Mouse (Mus musculus) intestine, embryonic 14.5 days (tissue): ENCODE measurements at regions not wholly inside any gene's neighbourhood (a gene's known extent, or its start where the extent isn't known, plus 50 kb on each side); places are given as distances from the start of the nearest gene placed in this dataset.

Source experiments
- ATAC-seq: fragments of 200-750 bp; cut with Nextera tagmentation; replicated peaks from 2 replicates; pipeline ENCODE4 v1.8.0; 2017; ENCODE audit warnings: low read depth, moderate number of reproducible peaks, moderate TSS enrichment, moderate library complexity; ENCODE audit not compliant: low FRiP score, low TSS enrichment
- DNase-seq: peaks from one replicate; pipeline ENCODE4 v3.0.0-alpha.2; 2018; ENCODE audit warnings: low spot score
- H3K27ac ChIP-seq: fragments of 300-500 bp; sonication (generic); 2 replicates; pipeline ENCODE4 v1.5.1; 2014; ENCODE audit warnings: low read depth, mild to moderate bottlenecking, control low read depth
- H3K27me3 ChIP-seq: fragments of 300-500 bp; sonication (generic); replicated peaks from 2 replicates; pipeline ENCODE4 v1.6.1; 2014; ENCODE audit warnings: low read length, control low read depth; ENCODE audit not compliant: control insufficient read depth, insufficient read depth
- H3K36me3 ChIP-seq: fragments of 300-500 bp; sonication (generic); 2 replicates; pipeline ENCODE4 v1.6.1; 2014; ENCODE audit warnings: low read length, control low read depth; ENCODE audit not compliant: control insufficient read depth, insufficient read depth
- H3K4me1 ChIP-seq: fragments of 300-500 bp; sonication (generic); replicated peaks from 2 replicates; pipeline ENCODE4 v1.6.1; 2014; ENCODE audit warnings: low read length, control low read depth, mixed read lengths; ENCODE audit not compliant: control insufficient read depth, insufficient read depth
- H3K4me2 ChIP-seq: fragments of 300-500 bp; sonication (generic); 2 replicates; pipeline ENCODE4 v1.6.1; 2014; ENCODE audit warnings: low read length
- H3K4me3 ChIP-seq: fragments of 300-500 bp; sonication (generic); 2 replicates; pipeline ENCODE4 v1.5.1; 2014; ENCODE audit warnings: low read depth, low read length, control low read depth, mixed read lengths
- H3K9ac ChIP-seq: fragments of 300-500 bp; sonication (generic); 2 replicates; pipeline ENCODE4 v1.6.1; 2014; ENCODE audit warnings: mild to moderate bottlenecking, low read length
- H3K9me3 ChIP-seq: fragments of 300-500 bp; sonication (generic); 2 replicates; pipeline ENCODE4 v1.6.1; 2016; ENCODE audit warnings: low read length, control low read depth; ENCODE audit not compliant: control insufficient read depth
- WGBS: fragments of 180-500 bp; shearing (Covaris S2); extraction: QIAGEN DNeasy Blood & Tissue Kit; methylation state at CpG from one replicate; pipeline ENCODE4 v1.1.7; 2014; 5-methylcytosine and 5-hydroxymethylcytosine counted together

DNA sequence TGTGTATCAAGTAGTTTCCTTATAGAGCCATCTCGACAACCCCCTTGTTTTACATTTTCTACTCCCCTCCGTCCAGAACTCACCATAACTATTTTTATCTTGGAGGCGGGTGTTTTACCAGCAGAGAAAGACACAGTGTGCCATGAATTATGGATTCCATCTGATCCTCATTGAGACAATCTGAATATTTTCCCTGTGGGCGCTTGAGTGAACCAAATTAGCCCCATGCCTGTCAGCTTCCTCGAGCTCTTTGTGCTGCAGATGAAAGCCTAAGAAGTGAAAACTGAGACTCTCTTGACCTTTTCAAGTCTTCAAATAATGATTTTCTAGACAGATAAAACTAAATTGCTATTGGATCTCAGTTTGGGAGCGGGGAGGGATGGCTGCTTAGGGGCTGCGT lies 134.0 kb upstream of the Ddx18 start:
- DNase-seq (no peak), ATAC-seq (no peak)
- no peak overlapping the region for H3K27ac ChIP-seq
- WGBS: 73% methylated on average over 7 of the region's 7 CpGs
- no peaks in the 10 kb centered on the region for H3K36me3 ChIP-seq
- no peaks in the 10 kb centered on the region for H3K4me1 ChIP-seq
- H3K4me3 ChIP-seq: no peak overlapping the region
- no peak overlapping the region for H3K9ac ChIP-seq
- H3K27me3 ChIP-seq: no peaks in the 10 kb centered on the region
- H3K4me2 ChIP-seq: no peak overlapping the region
- H3K9me3 ChIP-seq: no peaks in the 10 kb centered on the region

DNA sequence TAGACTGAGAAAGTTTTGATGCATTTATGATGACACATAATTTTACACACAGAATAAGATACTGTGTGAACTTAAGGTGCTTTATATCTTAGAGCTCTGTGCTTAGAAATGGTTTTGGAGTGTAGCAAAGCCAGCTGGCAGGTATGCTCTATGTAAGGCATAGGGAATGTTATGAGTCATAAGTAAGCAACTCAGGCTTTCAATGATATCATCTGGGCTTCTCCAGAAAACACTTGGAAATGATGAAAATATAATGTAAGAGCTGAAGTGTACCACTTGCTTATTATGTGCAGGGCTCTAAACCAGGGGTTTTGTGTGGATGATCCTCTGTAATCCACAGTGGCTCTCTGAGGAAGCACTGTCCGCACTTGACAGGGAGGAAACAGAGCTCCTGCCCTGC lies 86.1 kb upstream of the Ddx18 start:
- no peak for ATAC-seq
- no peaks in the 10 kb centered on the region for H3K9me3 ChIP-seq
- DNase-seq: no peak
- 88% methylated on average over 1 of the region's 1 CpGs for WGBS
- H3K27ac ChIP-seq: no peak overlapping the region
- no peaks in the 10 kb centered on the region for H3K36me3 ChIP-seq
- no peaks in the 10 kb centered on the region for H3K27me3 ChIP-seq
- no peaks in the 10 kb centered on the region for H3K4me1 ChIP-seq
- no peak overlapping the region for H3K9ac ChIP-seq
- H3K4me3 ChIP-seq: no peak overlapping the region
- H3K4me2 ChIP-seq: no peak overlapping the region

DNA sequence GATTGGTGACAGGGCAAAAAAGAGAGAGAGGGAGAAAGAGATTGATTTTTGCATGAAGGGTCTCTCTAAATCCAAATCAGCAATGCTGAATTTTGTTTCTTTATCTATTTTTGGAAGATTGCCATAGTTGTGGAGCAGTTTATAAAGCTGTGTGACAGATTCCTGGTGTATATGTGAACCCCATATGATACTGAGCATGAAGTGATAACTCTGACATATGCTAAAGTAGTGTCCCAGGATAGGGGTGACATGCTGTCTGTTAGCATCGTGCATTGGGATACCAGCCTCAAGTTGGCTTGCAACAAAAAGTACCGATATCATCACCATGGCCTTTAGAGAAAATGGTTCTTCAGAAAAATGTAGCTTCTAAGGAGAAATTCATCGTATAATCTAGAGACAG lies 82.3 kb upstream of the Ddx18 start:
- no peak overlapping the region for H3K4me2 ChIP-seq
- no peak for ATAC-seq
- no peaks in the 10 kb centered on the region for H3K4me1 ChIP-seq
- H3K4me3 ChIP-seq: no peak overlapping the region
- no peak overlapping the region for H3K9ac ChIP-seq
- H3K27ac ChIP-seq: no peak overlapping the region
- no peak for DNase-seq
- no peaks in the 10 kb centered on the region for H3K27me3 ChIP-seq
- no peaks in the 10 kb centered on the region for H3K9me3 ChIP-seq
- no peaks in the 10 kb centered on the region for H3K36me3 ChIP-seq
- 90% methylated on average over 3 of the region's 3 CpGs for WGBS

DNA sequence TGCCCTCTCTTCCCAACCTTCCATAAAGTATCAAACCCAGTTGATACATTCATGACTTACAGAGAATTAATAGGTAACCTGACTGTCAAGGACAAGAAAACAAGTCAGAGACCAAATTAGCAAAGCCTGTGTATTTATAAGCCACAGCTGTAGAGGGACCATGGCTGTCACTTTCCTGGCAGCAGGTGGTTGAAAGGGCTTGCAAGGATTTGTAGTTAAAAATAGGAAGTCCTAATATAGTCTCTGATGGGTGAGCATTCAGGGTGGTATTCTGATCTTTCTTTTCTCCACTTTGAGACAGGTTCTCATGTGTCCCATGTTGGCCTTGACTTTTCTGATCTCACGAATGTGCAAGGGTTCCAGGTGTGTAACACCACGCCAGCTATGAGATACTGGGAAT lies 63.7 kb upstream of the Ddx18 start:
- no peak overlapping the region for H3K4me2 ChIP-seq
- ATAC-seq: no peak

DNA sequence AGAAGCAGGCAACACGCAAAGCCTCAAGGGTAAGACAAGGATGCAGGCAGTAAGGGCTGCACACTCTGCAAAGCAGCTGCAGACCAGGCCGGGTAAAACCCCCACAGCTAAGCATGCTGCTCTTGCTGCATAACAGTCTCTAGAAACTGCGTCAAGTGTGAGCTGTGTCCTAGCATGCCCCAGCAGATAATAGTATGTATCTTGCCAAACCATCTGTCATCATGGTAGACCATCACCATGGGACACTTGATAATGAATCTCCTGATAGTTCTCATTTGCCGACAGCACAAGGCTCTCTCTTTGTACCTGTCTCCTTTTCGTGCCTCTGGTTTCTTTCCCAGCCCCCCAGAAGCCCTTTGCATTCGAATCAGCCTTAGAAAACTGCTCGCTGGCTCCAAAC lies 52.5 kb upstream of the Ddx18 start:
- 73% methylated on average over 7 of the region's 7 CpGs for WGBS
- Histone ChIP-seq H3K4me1 (no peaks in the 10 kb centered on the region), H3K4me2 (no peak overlapping the region), H3K4me3 (no peak overlapping the region), H3K27me3 (no peaks in the 10 kb centered on the region), H3K9me3 (no peaks in the 10 kb centered on the region), H3K27ac (no peak overlapping the region), H3K36me3 (no peaks in the 10 kb centered on the region), H3K9ac (no peak overlapping the region)
- ATAC-seq: no peak
- no peak for DNase-seq

More for the DNA sequence above, 63.7 kb upstream of the Ddx18 start:
- H3K27ac ChIP-seq: no peak overlapping the region
- no peak overlapping the region for H3K9ac ChIP-seq
- H3K36me3 ChIP-seq: no peaks in the 10 kb centered on the region
- H3K4me1 ChIP-seq: no peaks in the 10 kb centered on the region
- no peaks in the 10 kb centered on the region for H3K27me3 ChIP-seq
- WGBS: 87% methylated on average over 2 of the region's 2 CpGs
- no peak overlapping the region for H3K4me3 ChIP-seq
- H3K9me3 ChIP-seq: no peaks in the 10 kb centered on the region
- no peak for DNase-seq

DNA sequence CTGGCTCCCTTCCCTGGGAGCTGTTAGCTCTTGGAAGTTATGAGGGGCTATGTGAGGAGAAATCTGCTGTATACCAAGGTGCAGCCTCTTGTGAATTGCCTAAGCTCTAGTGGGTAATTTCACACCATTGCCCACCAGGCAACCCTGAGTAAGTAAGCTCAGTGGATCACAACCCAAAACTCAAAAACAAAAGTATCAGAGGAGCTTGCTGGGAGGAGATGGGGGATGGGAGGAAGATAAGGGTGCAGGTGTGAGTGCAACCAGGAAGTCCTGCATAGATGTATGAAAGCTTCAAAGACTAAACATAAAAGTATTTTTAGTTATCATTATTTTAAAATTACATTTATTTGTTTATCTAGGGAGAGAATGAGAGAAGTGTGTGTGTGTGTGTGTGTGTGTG lies 50.8 kb upstream of the Ddx18 start:
- Histone ChIP-seq H3K9me3 (no peaks in the 10 kb centered on the region), H3K27ac (no peak overlapping the region), H3K36me3 (no peaks in the 10 kb centered on the region), H3K4me3 (no peak overlapping the region), H3K27me3 (no peaks in the 10 kb centered on the region), H3K9ac (no peak overlapping the region), H3K4me2 (no peak overlapping the region), H3K4me1 (no peaks in the 10 kb centered on the region)
- DNase-seq: no peak
- ATAC-seq: no peak
